Mouse (Mus musculus) megakaryocyte, embryonic 14.5 days (primary cell): ENCODE measurements around the gene Becn1. TPM values are rescaled to one million over a fixed set of nuclear protein-coding genes. Genes with fewer than 3 reads are reported as not detected.

Experiments
- H3K27me3 ChIP-seq: replicated peaks from 2 replicates; pipeline ENCODE3; 2012; ENCODE audit warnings: inconsistent platforms
- H3K36me3 ChIP-seq: replicated peaks from 2 replicates; pipeline ENCODE3; 2012; ENCODE audit warnings: low read length, inconsistent platforms, mixed read lengths
- H3K4me1 ChIP-seq: 2 replicates; pipeline ENCODE4 v1.6.1; 2012; ENCODE audit warnings: inconsistent platforms
- H3K4me3 ChIP-seq: replicated peaks from 2 replicates; pipeline ENCODE3; 2012; ENCODE audit warnings: moderate library complexity, mild to moderate bottlenecking, inconsistent platforms
- H3K9me3 ChIP-seq: 2 replicates; pipeline ENCODE4 v1.6.1; 2012; ENCODE audit warnings: inconsistent platforms
- FLI1 ChIP-seq: IDR thresholded peaks from 2 replicates; pipeline ENCODE4 v1.6.1; 2012; ENCODE audit warnings: low read length, inconsistent platforms, mixed read lengths
- GATA1 ChIP-seq: IDR thresholded peaks from 3 replicates; pipeline ENCODE4 v1.6.1; 2012; ENCODE audit warnings: mixed read lengths, low read length, inconsistent platforms, borderline replicate concordance
- polyA plus RNA-seq: library from polyadenylated mRNA; stranded (reverse); fragments of >175 nt; gene quantifications from 2 replicates; pipeline ENCODE4 v1.2.3, GENCODE M21; 2012; ENCODE audit warnings: low replicate concordance; ENCODE audit not compliant: insufficient read depth

Gene Becn1
- polyA plus RNA-seq, 1 experiment, result 96.0 TPM

- peaks cover 24% of the 10 kb centered on the region for H3K27me3 ChIP-seq
- no peaks in the 10 kb centered on the region for H3K9me3 ChIP-seq
- H3K4me3 ChIP-seq, result peak overlapping the region; percentile 18
- no peak for TF ChIP-seq FLI1
- no peak for TF ChIP-seq GATA1
- peaks cover 29% of the 10 kb centered on the region for H3K36me3 ChIP-seq
- H3K4me1 ChIP-seq, result peaks cover 70% of the 10 kb centered on the region
Measured at GRCm38 (mm10) chr11:101275309-101275708, 26.8 kb downstream of the Becn1 start.

- peaks cover 63% of the 10 kb centered on the region for H3K4me1 ChIP-seq
- H3K4me3 ChIP-seq, result no peak overlapping the region
- H3K36me3 ChIP-seq, result peaks cover 26% of the 10 kb centered on the region
- H3K27me3 ChIP-seq, result peaks cover 44% of the 10 kb centered on the region
- H3K9me3 ChIP-seq, result peaks cover 5% of the 10 kb centered on the region
- no peak for TF ChIP-seq GATA1
- TF ChIP-seq FLI1, result no peak
Measured at GRCm38 (mm10) chr11:101272446-101272845, 29.6 kb downstream of the Becn1 start.

DNA sequence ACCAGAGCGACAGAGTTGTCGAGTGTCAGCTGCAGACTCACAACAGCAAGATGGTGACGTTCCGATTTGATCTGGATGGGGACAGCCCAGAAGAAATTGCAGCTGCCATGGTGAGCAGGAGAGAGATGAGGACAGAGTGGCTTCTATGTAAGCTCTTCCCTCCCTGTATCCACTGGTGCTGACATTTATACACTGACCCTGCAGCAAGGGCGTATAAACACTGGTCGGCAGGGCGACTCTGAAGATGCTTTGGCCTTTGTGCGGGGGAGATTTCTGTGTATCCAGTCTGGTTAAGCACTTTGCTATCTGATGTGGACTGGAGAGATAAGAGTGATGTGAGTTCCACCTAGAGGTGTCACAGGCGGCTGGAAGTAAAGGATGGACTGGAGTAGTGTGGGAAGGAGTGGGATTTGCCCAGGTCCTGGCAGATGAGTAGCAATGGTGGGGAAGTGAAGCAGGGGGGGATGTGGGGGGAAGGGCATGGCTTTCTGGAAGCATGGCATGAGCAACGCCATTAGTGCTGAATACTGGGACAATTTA lies 32.4 kb downstream of the Becn1 start:
- TF ChIP-seq FLI1 (no peak), GATA1 (no peak)
- H3K4me3 ChIP-seq, result no peak overlapping the region
- peaks cover 44% of the 10 kb centered on the region for H3K4me1 ChIP-seq
- H3K36me3 ChIP-seq, result peaks cover 10% of the 10 kb centered on the region
- peaks cover 66% of the 10 kb centered on the region for H3K27me3 ChIP-seq
- peaks cover 13% of the 10 kb centered on the region for H3K9me3 ChIP-seq

DNA sequence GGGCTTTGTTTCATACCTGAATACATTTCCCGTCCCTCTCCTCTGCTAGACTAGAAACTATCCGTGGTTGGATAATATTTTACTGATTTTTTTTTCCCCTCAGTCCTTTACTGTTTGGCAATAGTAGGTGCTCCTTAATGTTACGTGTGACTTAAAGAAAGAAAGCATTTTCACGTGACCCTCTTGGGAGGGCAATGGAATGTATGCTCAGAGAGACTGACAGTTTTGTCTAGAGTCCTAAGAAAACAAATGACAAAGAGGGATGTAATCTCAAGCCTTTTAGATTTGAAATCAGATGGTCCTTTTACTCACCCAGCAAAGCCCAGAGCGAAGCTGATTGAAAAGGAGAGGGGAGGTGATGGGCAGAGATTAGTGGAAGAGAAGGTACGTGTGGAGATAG lies 36.2 kb downstream of the Becn1 start:
- peaks cover 7% of the 10 kb centered on the region for H3K36me3 ChIP-seq
- no peak overlapping the region for H3K4me3 ChIP-seq
- peaks cover 81% of the 10 kb centered on the region for H3K27me3 ChIP-seq
- peaks cover 13% of the 10 kb centered on the region for H3K9me3 ChIP-seq
- no peak for TF ChIP-seq GATA1
- TF ChIP-seq FLI1, result no peak
- H3K4me1 ChIP-seq, result peaks cover 56% of the 10 kb centered on the region

GRCm38 (mm10) chr11:101264954-101265471 lies 37.1 kb downstream of the Becn1 start:
- peaks cover 7% of the 10 kb centered on the region for H3K36me3 ChIP-seq
- H3K4me1 ChIP-seq, result peaks cover 56% of the 10 kb centered on the region
- H3K27me3 ChIP-seq, result peaks cover 83% of the 10 kb centered on the region

GRCm38 (mm10) chr11:101263989-101264280 lies 38.2 kb downstream of the Becn1 start:
- Histone ChIP-seq H3K4me1 (peaks cover 59% of the 10 kb centered on the region), H3K36me3 (peaks cover 15% of the 10 kb centered on the region), H3K27me3 (peaks cover 74% of the 10 kb centered on the region), H3K4me3 (no peak overlapping the region), H3K9me3 (peaks cover 13% of the 10 kb centered on the region)
- TF ChIP-seq GATA1 (no peak), FLI1 (no peak)

More at GRCm38 (mm10) chr11:101264954-101265471, 37.1 kb downstream of the Becn1 start:
- Histone ChIP-seq H3K4me3 (peak overlapping the region; percentile 42), H3K9me3 (peaks cover 13% of the 10 kb centered on the region)
- TF ChIP-seq FLI1, result no peak
- no peak for TF ChIP-seq GATA1

GRCm38 (mm10) chr11:101263138-101263988 lies 38.7 kb downstream of the Becn1 start:
- Histone ChIP-seq H3K4me3 (no peak overlapping the region), H3K27me3 (peaks cover 68% of the 10 kb centered on the region), H3K36me3 (peaks cover 20% of the 10 kb centered on the region), H3K9me3 (peaks cover 13% of the 10 kb centered on the region), H3K4me1 (peaks cover 64% of the 10 kb centered on the region)
- TF ChIP-seq FLI1 (no peak), GATA1 (no peak)

GRCm38 (mm10) chr11:101262272-101262967 lies 39.7 kb downstream of the Becn1 start:
- H3K4me1 ChIP-seq, result peaks cover 69% of the 10 kb centered on the region
- H3K4me3 ChIP-seq, result peak overlapping the region; percentile 84
- peaks cover 30% of the 10 kb centered on the region for H3K36me3 ChIP-seq
- H3K9me3 ChIP-seq, result peaks cover 7% of the 10 kb centered on the region; the same call in 1 of the 2 replicates
- peaks cover 63% of the 10 kb centered on the region for H3K27me3 ChIP-seq
- no peak for TF ChIP-seq GATA1
- no peak for TF ChIP-seq FLI1

DNA sequence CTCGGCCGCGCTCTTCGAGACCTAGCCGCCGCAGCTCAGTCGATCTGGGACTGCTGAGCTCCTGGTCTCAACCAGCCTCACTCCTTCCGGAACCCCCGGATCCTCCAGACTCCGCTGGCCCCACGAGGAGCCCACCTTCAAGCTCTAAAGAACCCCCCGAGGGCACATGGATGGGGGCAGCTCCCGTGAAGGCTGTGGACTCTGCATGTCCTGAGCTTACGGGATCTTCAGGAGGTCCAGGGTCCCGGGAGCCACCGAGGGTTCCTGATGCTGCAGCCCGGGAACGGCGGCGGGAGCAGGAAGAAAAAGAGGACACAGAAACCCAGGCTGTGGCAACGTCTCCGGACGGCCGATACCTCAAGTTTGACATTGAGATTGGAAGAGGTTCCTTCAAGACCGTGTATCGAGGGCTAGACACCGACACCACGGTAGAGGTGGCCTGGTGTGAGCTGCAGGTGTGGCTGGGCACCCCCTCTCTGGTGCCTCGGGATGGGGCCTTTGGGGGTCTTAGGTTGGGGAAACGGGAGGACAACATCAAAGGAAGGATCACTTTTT lies 41.2 kb downstream of the Becn1 start:
- H3K9me3 ChIP-seq, result 0 out of 2 replicates have a peak, but pooled peaks cover 3% of the 10 kb centered on the region
- peaks cover 80% of the 10 kb centered on the region for H3K4me1 ChIP-seq
- H3K36me3 ChIP-seq, result peaks cover 44% of the 10 kb centered on the region
- TF ChIP-seq FLI1, result no peak
- no peak for TF ChIP-seq GATA1
- peak overlapping the region; percentile 94 for H3K4me3 ChIP-seq
- H3K27me3 ChIP-seq, result peaks cover 52% of the 10 kb centered on the region
